Mouse (Mus musculus) brain, adult 2 months (tissue): ENCODE measurements around the gene 4933400A11Rik.

Experiments used
- DNase-seq: peaks from one replicate; pipeline ENCODE4 v3.0.0; 2011; ENCODE audit warnings: low read depth, low spot score

Gene 4933400A11Rik

DNA sequence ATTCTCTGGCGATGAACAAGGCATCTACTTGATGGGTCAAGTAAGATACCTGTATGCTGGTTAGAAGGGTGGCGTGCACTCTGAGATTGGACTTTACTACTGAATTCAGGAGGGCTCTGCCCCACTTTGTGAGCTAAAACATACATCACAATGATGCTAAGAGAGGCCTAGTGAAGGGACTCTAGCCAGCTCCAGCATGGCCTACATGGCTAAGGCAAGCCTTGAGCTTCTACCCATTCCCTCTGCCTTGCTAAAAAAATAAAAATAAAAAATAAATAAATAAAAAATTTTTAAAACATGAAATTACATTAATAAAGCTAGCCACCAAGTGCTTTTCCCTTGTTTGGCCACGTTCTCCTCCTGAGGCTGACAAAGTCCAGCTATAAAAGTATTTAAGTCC, at the start of gene 4933400A11Rik:
Gene 4933400A11Rik (minus strand): TSS at position 101 of the 400 bp plus-strand sequence.
- no peak for DNase-seq

GRCm38 (mm10) chrX:169828136-169828535, 48.7 kb upstream of the 4933400A11Rik start:
- no peak for DNase-seq

- DNase-seq: no peak
Measured at GRCm38 (mm10) chrX:169827720-169828119, 48.3 kb upstream of the 4933400A11Rik start.

GRCm38 (mm10) chrX:169826947-169827346, 47.5 kb upstream of the 4933400A11Rik start:
- DNase-seq: peak; percentile 41

DNA sequence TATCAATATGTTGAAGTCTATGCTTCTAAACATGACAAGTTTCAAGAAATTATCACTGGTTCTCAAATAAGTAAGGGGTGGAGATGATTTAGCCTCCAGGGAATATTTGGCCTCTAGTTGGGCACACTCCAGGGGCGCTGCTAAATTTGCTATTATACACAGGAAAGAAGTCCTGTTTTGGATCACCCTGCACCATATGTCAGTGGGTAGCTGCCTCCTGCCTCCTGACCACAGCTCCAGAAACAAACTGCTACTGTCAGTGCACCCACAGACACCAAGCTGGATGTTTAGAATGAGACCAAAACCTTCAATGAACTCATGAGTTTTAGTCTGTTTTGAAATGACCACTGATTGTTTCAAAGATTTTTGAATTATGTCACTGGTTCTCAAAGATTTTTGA, 34.2 kb upstream of the 4933400A11Rik start:
- peak; percentile 52 for DNase-seq

GRCm38 (mm10) chrX:169811783-169812182, 32.3 kb upstream of the 4933400A11Rik start:
- DNase-seq: no peak

- DNase-seq: peak; percentile 34
Measured at GRCm38 (mm10) chrX:169811318-169811717, 31.9 kb upstream of the 4933400A11Rik start.

- no peak for DNase-seq
Measured at GRCm38 (mm10) chrX:169807744-169808143, 28.3 kb upstream of the 4933400A11Rik start.

- DNase-seq: no peak
Measured at GRCm38 (mm10) chrX:169805791-169806190, 26.4 kb upstream of the 4933400A11Rik start.

DNA sequence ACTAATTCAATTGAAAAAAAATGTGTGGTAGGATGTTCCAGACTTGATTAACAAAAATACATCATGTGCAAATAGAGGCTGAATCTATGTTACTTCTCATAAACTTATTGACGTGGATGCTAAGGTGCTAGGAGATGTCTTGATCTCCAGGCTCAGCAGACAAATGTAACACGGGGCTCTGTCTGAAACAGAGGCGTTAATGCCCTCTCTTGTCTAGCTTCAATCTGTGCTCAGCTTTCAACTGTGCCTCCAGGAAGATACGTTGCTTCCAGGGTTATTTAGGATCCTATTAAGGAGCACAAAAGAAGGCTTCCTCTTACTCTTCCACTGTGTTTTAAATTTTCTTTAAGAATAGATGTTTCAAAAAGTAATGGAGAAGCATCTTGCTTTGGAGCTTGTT, 20.8 kb upstream of the 4933400A11Rik start:
- DNase-seq: no peak

DNA sequence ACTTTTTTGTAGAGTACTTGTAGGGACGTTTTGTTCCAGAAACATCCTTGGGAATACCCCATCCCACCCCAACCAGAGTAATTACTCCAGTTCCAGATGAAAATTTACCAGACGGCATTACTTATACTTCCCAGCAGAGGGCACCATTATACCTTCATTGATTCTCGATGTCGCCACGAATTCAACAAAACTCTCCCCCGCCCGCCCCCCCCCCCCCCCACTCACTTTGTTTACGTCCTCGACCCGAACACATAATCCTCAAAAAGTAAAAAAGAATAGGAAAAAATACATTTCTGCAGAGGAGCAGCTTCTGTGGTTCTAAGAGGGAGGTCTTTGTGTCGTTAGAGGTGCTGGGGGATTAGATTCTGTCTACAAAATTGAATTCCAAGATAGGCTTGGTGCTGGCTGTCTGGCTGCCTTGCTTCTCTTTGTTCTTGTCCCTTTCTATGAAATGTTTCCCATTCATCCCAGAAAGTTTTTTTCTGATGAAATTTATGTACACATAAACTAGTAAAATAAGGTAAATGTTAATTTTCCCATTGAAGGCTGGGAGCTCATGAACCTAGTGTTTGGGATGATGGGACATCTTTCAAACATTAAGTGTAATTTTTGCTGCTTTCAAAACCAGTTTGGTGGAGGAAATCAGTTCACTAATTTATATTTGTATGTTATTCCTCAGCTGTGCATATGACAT, 19.7 kb upstream of the 4933400A11Rik start:
- DNase-seq: peak; percentile 29

GRCm38 (mm10) chrX:169797148-169797547, 17.7 kb upstream of the 4933400A11Rik start:
- peak; percentile 16 for DNase-seq

- no peak for DNase-seq
Measured at GRCm38 (mm10) chrX:169794831-169795311, 15.4 kb upstream of the 4933400A11Rik start.

DNA sequence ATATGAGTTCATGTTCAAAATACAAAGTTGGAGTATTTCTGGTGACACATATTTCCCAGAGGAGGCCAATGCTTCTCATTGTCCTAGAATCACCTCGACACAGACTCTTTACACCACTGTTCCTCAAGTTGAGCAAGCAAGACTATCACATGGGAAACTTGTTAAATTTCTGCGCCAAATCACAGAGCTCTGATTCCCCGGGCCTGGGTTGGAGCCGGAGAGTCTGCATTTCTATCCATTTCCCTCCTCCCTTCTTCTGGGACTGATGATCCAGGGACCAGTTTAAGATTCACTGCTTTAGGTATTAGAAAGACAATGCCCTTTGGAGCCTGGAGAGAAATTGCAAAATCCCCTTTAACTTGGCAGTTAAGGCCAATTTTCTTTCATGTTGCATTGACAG, 15.0 kb upstream of the 4933400A11Rik start:
- no peak for DNase-seq

GRCm38 (mm10) chrX:169792879-169793278, 13.4 kb upstream of the 4933400A11Rik start:
- DNase-seq: no peak

DNA sequence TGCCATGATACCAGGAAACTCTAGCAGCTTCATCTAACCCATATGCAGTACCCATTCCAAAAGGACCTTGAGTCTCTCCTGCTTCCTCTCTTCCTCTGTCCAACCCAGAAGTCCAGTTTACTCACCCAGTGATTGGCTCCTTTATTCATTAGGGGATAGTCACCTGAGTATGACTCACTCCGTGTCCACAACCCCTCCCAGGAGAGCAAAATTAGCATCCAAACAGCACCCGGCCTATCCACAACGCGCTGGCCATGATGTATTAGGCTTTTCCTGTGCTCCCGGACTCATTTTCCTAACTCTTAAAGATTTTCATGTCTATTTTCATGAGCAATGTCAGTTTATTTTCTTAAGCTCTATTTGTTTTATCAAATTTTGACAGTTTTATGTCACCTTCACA, 10.3 kb upstream of the 4933400A11Rik start:
- DNase-seq: no peak

DNA sequence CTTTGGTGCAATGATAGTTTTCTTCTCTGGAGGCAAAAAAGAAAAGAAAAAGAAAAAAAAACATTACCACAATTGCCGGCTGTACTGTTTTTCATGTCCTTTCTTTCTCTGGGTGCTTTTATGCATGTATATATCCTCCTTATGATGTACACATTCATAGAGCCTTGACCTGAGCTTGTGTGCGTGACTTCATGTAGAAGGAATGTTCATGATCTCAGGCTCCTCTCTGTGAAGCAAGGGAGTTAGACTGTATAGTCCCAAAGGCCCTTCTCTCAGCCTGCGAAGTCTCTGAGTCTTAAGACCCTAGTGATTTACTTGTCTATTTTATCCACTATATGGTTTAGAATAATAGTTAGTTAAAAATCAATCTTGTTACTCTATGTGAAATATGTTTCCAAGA, 21.4 kb downstream of the 4933400A11Rik start:
- no peak for DNase-seq

DNA sequence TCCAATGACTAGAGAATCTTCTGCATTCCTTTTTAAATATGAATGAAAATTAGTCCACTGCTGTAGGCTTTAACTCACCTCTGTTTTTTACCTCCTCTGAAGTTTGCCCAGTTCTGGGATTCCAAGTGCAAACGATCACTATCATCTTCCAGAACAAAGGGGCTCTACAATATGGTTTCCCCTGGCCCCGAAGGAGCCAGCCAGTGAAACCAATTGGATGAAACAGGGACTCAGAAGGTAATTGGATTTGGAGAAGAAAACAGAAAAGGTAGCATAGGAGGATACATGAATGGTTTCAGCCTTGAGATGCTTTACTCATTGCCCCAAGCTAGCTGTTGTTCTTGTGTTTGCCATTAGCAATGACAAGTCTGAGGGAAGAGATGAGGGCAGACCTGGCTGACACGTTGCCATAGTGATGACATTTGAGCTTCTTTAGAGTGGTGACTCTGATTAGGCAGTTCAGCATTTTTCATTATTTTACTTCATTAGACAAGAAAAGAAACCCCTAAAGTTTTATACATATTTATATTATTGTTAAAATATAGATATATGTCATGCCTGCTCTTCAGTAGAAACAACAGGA, 44.0 kb downstream of the 4933400A11Rik start:
- no peak for DNase-seq
